Mouse (Mus musculus) granulocyte monocyte progenitor cell, adult 5-6 weeks (primary cell): ENCODE data around the gene BC035947. TPM values are rescaled to one million over a fixed set of nuclear protein-coding genes. Genes with fewer than 3 reads are reported as not detected.
A peak's percentile ranks its signal among the peaks of the same experiment; 100 is the strongest.
"Not testable (repeated sequence)": the region's sequence is repeated elsewhere in the genome, so short reads cannot be mapped to it uniquely, and the experiment has no call there.

Experiments used
- ATAC-seq: replicated peaks from 2 replicates; pipeline ENCODE4 v1.8.0; 2016; ENCODE audit warnings: mild to moderate bottlenecking, moderate TSS enrichment, inconsistent platforms; ENCODE audit not compliant: poor library complexity, severe bottlenecking
- total RNA-seq, 2 experiments: library from RNA; stranded (forward) in 1 of 2; stranded (reverse) in 1 of 2; fragments of 200-712, 200-1000 nt in 1 of 2; fragments of >200 nt in 1 of 2; fragmentation: Nextera tagmentation in 1 of 2; gene quantifications; 2 replicates each; pipeline ENCODE4 v1.2.3; 2014 to 2017

BC035947 gene
- total RNA-seq, 2 experiments from 2014 or later, result not detected

- ATAC-seq, result no peak; the same call in 1 of the 2 replicates
Observed at GRCm38 (mm10) chr1:78507137-78507536, 4.8 kb downstream of the BC035947 start.

- no peak for ATAC-seq
Observed at GRCm38 (mm10) chr1:78502527-78502926, 9.4 kb downstream of the BC035947 start.

DNA sequence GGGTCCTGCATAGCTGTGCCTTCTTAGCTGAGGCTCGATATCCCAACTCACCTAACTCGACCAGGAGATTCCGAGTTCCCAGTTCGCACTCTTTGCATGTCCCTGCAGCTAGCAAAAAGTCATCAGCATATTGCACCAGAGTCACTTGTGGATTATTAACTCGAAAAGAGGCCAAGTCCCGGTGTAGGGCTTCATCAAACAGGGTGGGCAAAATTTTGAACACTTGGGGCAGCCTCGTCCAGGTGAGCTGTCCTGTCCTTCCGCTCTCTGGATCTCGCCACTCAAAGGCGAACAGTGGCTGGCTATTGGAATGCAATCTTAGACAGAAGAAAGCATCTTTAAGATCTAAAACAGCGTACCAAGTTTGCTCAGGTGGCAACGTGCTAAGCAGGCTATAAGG lies 10.1 kb downstream of the BC035947 start:
- ATAC-seq, result not testable (repeated sequence)

- ATAC-seq, result no peak
Observed at GRCm38 (mm10) chr1:78501036-78501435, 10.9 kb downstream of the BC035947 start.

DNA sequence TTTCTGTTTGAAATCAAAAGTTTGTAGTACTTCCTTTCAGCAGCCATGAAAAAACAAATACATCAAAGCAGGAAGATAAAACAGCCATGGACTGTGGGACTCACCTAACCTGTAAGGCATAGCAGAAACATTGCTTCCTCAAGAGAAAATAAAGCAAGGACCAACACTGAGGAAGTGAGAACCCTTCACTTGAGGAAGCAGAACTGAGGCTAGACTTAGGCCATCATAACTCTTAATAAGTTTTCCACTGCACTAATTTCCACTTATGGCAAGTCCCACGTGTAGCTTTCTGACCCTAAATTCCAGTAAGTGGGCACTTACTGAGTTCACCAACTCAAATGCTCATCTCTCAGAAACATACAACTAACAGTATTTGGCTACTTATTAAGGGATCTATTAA lies 21.8 kb downstream of the BC035947 start:
- ATAC-seq, result peak; percentile 62

DNA sequence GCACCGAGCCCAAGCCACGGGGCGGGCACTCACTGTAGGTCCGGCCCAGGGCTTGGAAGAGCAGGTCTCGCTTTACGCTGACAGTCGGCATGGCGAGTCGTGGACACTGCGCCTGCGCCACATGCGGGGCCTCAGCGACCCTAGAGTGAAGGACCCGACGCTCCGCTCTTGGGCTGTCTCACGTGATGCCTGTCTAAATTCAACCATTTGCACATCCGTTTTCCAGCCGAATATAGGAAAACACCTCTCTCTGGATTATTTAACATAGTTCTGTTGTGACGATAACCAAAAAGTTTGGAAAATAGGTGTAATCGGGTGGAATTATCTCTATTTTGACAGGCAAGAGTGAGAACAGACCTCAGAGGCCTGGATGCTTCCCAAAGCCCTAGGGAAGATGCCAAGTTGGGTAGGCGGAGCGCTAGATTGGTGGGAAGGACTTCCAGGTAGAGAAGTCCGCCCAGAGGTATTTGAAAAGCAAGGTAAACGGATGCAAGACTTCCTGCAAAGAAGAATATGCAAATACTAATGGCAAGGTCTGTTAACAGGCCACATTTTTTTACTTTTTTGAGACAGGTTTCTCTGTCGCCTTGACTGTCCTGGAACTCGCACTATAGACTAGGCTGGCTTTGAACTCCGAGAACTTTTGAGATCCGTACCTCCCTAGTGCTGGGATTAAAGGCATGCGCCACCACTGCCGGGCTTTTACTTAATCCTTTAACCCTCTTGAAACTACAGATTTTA lies 23.0 kb downstream of the BC035947 start, which contains the start of gene Farsb:
Farsb (minus strand) TSS at position 146 of the 741 bp plus-strand sequence.
- peak; percentile 76 for ATAC-seq

DNA sequence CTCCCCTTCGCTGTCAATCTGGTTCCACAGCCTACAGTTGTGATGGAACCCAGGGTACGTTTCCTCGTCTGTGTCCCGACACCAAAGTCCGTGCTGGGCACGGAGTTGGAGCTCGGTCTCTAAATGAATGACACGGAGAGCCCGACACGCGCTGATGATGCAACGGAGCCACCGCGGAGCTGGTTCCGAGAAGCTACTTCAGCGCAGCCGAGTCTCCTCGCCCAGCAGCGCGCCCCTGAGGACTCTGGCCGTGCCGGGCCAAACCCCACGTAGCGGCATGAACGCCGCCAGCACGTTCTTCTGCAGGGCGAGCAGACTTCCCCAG lies 23.6 kb downstream of the BC035947 start:
- ATAC-seq, result peak; percentile 61

DNA sequence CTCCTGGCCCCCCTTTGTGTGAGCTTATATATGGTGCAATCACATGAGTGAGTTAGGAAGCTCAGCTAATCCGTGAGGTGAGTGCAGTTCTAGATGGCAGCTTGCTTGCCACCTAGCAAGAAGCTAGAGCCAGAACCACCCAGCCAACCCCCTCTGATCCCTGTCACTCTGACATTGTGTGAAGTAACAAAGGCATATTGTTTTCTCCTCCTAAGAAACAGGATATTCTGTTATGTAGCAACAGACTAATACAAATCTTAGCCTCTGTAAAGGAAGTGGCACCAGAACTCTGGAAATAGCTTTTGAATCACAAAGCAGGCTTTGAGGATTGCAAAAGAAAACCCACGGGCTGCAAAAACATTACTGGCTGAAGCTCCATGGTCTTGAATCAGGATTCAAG lies 27.6 kb downstream of the BC035947 start:
- ATAC-seq, result peak; percentile 45

GRCm38 (mm10) chr1:78483430-78483829 lies 28.5 kb downstream of the BC035947 start:
- no peak for ATAC-seq

DNA sequence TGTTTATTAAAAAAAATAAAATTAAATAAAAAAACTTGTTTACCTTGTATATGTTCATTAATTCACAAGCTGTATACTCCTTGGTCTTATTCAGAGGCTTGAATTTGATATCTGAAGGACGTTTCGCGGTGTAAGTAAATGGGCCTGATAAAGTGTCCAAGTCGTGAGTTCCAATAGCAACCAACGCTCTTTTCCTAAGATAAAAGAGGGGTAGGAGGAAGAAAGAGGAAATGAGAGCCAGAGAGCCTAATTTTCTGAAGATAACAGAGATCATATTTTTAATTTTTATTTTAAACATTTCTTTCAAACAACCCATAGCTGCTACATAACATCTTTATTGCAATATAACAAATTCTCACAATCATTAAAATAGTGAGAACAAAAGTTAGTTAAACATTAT lies 39.5 kb downstream of the BC035947 start:
- no peak for ATAC-seq

DNA sequence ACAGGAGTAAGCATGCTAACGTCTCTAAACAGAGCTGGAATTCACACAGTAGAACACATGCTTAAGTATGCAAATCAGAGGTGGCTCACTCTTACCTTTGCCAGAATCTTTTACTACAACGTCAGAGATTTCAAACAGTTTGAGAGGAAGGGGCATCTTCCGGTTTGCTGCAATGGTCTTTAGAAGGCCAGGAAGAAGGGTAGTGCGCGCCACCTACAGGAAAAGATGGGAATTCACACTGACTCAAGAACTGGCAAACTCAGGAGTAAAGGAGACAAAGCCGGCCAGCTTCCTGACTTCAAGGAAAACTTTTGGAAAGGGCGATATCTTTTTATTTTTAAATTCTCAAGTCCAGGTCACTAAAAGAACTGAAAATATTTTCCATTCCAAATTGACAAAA lies 57.3 kb downstream of the BC035947 start:
- no peak for ATAC-seq

DNA sequence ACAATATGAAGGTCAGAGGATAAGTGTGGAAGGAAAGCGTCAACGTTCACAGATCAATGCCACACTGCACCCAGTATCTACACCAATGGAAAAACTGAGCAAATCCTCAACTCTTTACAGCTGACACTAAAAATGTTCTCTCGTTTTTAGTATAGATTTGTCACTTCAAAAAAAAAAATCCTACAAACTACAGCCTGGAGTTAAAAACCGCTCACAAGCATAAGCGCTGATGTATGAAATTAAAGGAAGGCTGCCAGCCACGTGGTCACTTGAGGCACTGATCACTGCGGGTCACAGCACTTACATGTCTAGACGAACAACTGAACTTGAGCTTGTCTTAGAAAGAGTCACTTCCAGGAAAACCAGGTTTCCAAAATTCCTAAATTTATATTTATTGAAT lies 58.1 kb downstream of the BC035947 start:
- ATAC-seq, result no peak

DNA sequence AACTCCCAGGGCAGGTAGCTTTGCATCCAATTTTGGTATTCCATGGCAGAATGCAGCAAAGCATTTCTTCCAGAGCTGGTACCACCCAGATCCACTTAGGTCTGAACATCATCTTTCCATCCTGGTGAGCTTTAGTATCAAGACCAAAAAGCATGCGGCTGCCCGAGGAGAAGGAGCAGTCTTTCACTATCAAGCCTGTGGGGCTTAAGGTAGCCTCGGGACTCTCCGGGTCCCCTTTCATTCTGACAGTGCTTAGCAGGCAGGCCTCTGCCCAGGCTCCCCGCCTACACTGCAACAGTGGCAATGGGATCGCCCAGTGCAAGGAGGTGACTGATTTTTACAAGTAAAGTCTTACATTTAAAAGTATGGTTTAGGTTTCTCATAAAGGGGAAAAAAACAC lies 59.4 kb downstream of the BC035947 start:
- no peak for ATAC-seq

DNA sequence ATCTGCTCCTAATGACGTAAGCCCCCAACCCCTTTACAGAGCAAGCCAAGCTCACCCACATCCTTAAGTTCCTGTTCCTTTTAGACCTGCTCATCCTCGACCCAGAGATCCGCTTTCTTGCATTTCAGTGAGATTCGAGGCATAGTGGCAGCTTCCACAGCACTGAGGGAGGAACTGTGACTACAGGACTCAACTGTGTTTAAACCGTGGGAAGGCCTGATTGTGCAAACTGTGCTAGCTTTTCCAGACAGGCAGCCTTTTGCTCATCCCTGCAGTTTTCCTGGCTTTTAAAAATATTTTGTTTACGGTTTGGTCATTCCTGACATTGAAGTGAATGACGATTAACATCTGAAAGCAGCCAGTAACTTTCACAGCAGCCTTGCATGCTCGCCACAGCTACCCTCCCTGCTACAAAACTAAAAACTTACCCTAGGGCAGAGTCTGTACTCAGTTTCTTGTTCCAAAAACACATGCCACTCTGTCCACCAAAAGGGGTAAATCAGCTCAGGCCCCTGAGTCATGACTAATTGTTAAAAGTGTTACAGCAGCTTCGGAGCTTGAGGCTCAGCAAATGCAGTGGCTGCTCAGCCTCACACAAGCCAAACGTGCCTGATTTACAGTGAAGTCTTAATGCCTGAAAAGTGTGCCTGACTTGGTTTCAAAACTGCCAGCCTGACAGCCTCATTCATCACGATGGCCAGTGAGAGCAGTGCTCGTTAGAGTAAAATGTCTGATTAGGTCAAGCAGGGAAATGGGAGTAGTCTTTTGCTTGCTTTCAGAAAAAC lies 60.7 kb downstream of the BC035947 start:
- no peak for ATAC-seq

- ATAC-seq, result no peak
Observed at GRCm38 (mm10) chr1:78448091-78448490, 63.9 kb downstream of the BC035947 start.

Other genes with a start within 250 kb of the BC035947 start
- not detected in 2 replicates for gene Sgpp2, start 201.8 kb downstream of the BC035947 start, total RNA-seq (2014; fragmentation: Nextera tagmentation)
- gene Sgpp2, start 201.8 kb downstream of the BC035947 start, total RNA-seq (2017), result not detected in 2 replicates
- gene Farsb, start 23.3 kb downstream of the BC035947 start, total RNA-seq (2014; fragmentation: Nextera tagmentation), result 81.3 and 85.3 TPM in 2 replicates
- 75.1 and 85.1 TPM in 2 replicates for gene Farsb, start 23.3 kb downstream of the BC035947 start, total RNA-seq (2017)
- gene Mogat1, start 1.2 kb downstream of the BC035947 start, total RNA-seq (2014; fragmentation: Nextera tagmentation), result not detected in 2 replicates
- not detected in 2 replicates for gene Mogat1, start 1.2 kb downstream of the BC035947 start, total RNA-seq (2017)
- 11.2 and 11.8 TPM in 2 replicates for gene Acsl3, start 145.7 kb upstream of the BC035947 start, total RNA-seq (2014; fragmentation: Nextera tagmentation)
- 24.3 and 37.7 TPM in 2 replicates for gene Acsl3, start 145.7 kb upstream of the BC035947 start, total RNA-seq (2017)
- 9.0 and 9.2 TPM in 2 replicates for gene Utp14b, start 145.9 kb upstream of the BC035947 start, total RNA-seq (2014; fragmentation: Nextera tagmentation)
- 10.3 and 11.4 TPM in 2 replicates for gene Utp14b, start 145.9 kb upstream of the BC035947 start, total RNA-seq (2017)